Mouse (Mus musculus) CH12.LX (cell line): ENCODE measurements around the gene Tns3. TPM values are rescaled to one million over a fixed set of nuclear protein-coding genes. Genes with fewer than 3 reads are reported as not detected.

Experiments
- DNase-seq: peaks from one replicate; pipeline ENCODE4 v3.0.0-alpha.2; 2013; ENCODE audit errors: extremely low read depth
- H3K27ac ChIP-seq: 2 replicates; pipeline ENCODE4 v1.5.1; 2012; ENCODE audit warnings: low read depth, mild to moderate bottlenecking, control low read depth, moderate library complexity; ENCODE audit not compliant: insufficient read depth
- H3K27me3 ChIP-seq: replicated peaks from 2 replicates; pipeline ENCODE3; 2012; ENCODE audit warnings: inconsistent platforms
- H3K36me3 ChIP-seq, 2 experiments: replicated peaks in 1 of 2; 2 replicates each; pipeline versions ENCODE3 to v1.6.1; 2012; ENCODE audit warnings: inconsistent platforms in 1 of 2, low read length in 1 of 2, mild to moderate bottlenecking in 1 of 2, mixed read lengths in 1 of 2, moderate library complexity in 1 of 2; ENCODE audit not compliant: control insufficient read depth in 1 of 2, insufficient read depth in 1 of 2
- H3K4me1 ChIP-seq, 2 experiments: 2 replicates each; pipeline ENCODE4 v1.6.1; 2012; ENCODE audit warnings: inconsistent platforms in 1 of 2, moderate library complexity in 1 of 2; ENCODE audit not compliant: insufficient read depth in 2 of 2, control insufficient read depth in 1 of 2
- H3K4me2 ChIP-seq: 2 replicates; pipeline ENCODE4 v1.6.1; 2012; ENCODE audit warnings: low read depth, mild to moderate bottlenecking, control low read depth; ENCODE audit not compliant: poor library complexity, insufficient read depth, severe bottlenecking
- H3K4me3 ChIP-seq, 3 experiments: fragments of 150-350 bp in 1 of 3; sonication (generic) in 1 of 3; replicated peaks in 1 of 3; 2 replicates each; pipeline versions ENCODE3 to v1.5.1; 2011 to 2012; ENCODE audit warnings: low read depth in 2 of 3, low read length in 2 of 3, mild to moderate bottlenecking in 2 of 3, moderate library complexity in 2 of 3, control low read depth in 1 of 3, improper control_type of control experiment in 1 of 3, inconsistent platforms in 1 of 3, mixed read lengths in 1 of 3; ENCODE audit not compliant: poor library complexity in 1 of 3
- H3K79me2 ChIP-seq: replicated peaks from 2 replicates; pipeline ENCODE4 v1.6.1; 2012; ENCODE audit warnings: mild to moderate bottlenecking, moderate library complexity; ENCODE audit not compliant: control insufficient read depth, poor library complexity, insufficient read depth, severe bottlenecking; ENCODE audit errors: extremely low read depth
- H3K9ac ChIP-seq: 2 replicates; pipeline ENCODE4 v1.6.1; 2012; ENCODE audit warnings: low read depth, mild to moderate bottlenecking, control low read depth, moderate library complexity; ENCODE audit not compliant: insufficient read depth
- H3K9me3 ChIP-seq: replicated peaks from 2 replicates; pipeline ENCODE3; 2012; ENCODE audit warnings: low read length, inconsistent platforms, mixed read lengths
- CHD2 ChIP-seq: IDR thresholded peaks from 2 replicates; pipeline ENCODE4 v1.6.1; 2011; ENCODE audit warnings: low read length, improper control_type of control experiment
- CTCF ChIP-seq, 2 experiments: IDR thresholded peaks in 1 of 2; conservative IDR thresholded peaks in 1 of 2; 2 replicates each; pipeline ENCODE4 v1.5.1; 2011 to 2012; ENCODE audit warnings: low read depth in 2 of 2, low read length in 2 of 2, improper control_type of control experiment in 1 of 2, inconsistent platforms in 1 of 2, mild to moderate bottlenecking in 1 of 2, moderate library complexity in 1 of 2
- E2F4 ChIP-seq: IDR thresholded peaks from 2 replicates; pipeline ENCODE4 v1.6.1; 2011; ENCODE audit warnings: low read depth, low read length, improper control_type of control experiment; ENCODE audit not compliant: insufficient replicate concordance
- ELF1 ChIP-seq: IDR thresholded peaks from 2 replicates; pipeline ENCODE4 v1.6.1; 2014; ENCODE audit warnings: low read depth, mild to moderate bottlenecking, inconsistent platforms, low read length, improper control_type of control experiment
- EP300 ChIP-seq: IDR thresholded peaks from 2 replicates; pipeline ENCODE4 v1.6.1; 2011; ENCODE audit warnings: low read length, improper control_type of control experiment
- GABPA ChIP-seq: IDR thresholded peaks from 2 replicates; pipeline ENCODE4 v1.6.1; 2012; ENCODE audit warnings: low read depth, low read length, improper control_type of control experiment, inconsistent platforms; ENCODE audit not compliant: insufficient replicate concordance
- MAX ChIP-seq: IDR thresholded peaks from 2 replicates; pipeline ENCODE4 v1.6.1; 2011; ENCODE audit warnings: low read length, improper control_type of control experiment
- MEF2A ChIP-seq: IDR thresholded peaks from 2 replicates; pipeline ENCODE4 v1.6.1; 2014; ENCODE audit warnings: low read depth, mild to moderate bottlenecking, inconsistent platforms, low read length, improper control_type of control experiment, borderline replicate concordance
- MYC ChIP-seq: IDR thresholded peaks from 2 replicates; pipeline ENCODE4 v1.6.1; 2011; ENCODE audit warnings: low read depth, mild to moderate bottlenecking, improper control_type of control experiment, low read length
- PAX5 ChIP-seq: IDR thresholded peaks from 2 replicates; pipeline ENCODE4 v1.6.1; 2012; ENCODE audit warnings: low read length, inconsistent platforms, mixed read lengths
- POLR2A ChIP-seq: IDR thresholded peaks from 2 replicates; pipeline ENCODE4 v1.6.1; 2011; ENCODE audit warnings: low read depth, mild to moderate bottlenecking, improper control_type of control experiment, low read length
- RAD21 ChIP-seq: IDR thresholded peaks from 2 replicates; pipeline ENCODE4 v1.6.1; 2011; ENCODE audit warnings: low read depth, mild to moderate bottlenecking, low read length, improper control_type of control experiment, moderate library complexity
- SMC3 ChIP-seq: IDR thresholded peaks from 2 replicates; pipeline ENCODE4 v1.6.1; 2011; ENCODE audit warnings: low read depth, low read length, improper control_type of control experiment
- TCF12 ChIP-seq: IDR thresholded peaks from 2 replicates; pipeline ENCODE4 v1.6.1; 2014; ENCODE audit warnings: low read depth, mild to moderate bottlenecking, inconsistent platforms, low read length, improper control_type of control experiment
- USF1 ChIP-seq: IDR thresholded peaks from 2 replicates; pipeline ENCODE4 v1.6.1; 2014; ENCODE audit warnings: low read depth, mild to moderate bottlenecking, inconsistent platforms, low read length, improper control_type of control experiment
- ZKSCAN1 ChIP-seq: IDR thresholded peaks from 2 replicates; pipeline ENCODE4 v1.6.1; 2012; ENCODE audit warnings: low read depth, inconsistent platforms, low read length, improper control_type of control experiment, borderline replicate concordance
- ZNF384 ChIP-seq: IDR thresholded peaks from 2 replicates; pipeline ENCODE4 v1.6.1; 2012; ENCODE audit warnings: low read depth, low read length, improper control_type of control experiment, inconsistent platforms
- dilution Hi-C: fragments of 300-500 bp; cut with MboI; formaldehyde crosslinking; loops from 2 replicates; pipeline ENCODE4 v1.14.3; 2020; ENCODE audit warnings: low sequenced_read_pairs; ENCODE audit not compliant: extremely low pct_unique_long_range_greater_than_20kb, extremely low pct_ligation_motif_present
- in situ Hi-C: fragments of 300-500 bp; cut with MboI; formaldehyde crosslinking; loops from 3 replicates; pipeline ENCODE4 v1.14.3; 2019; ENCODE audit warnings: low sequenced_read_pairs, low pct_ligation_motif_present, low pct_unique_long_range_greater_than_20kb, mixed read lengths
- polyA plus RNA-seq: library from polyadenylated mRNA; unstranded; fragments of >175 nt; gene quantifications from 2 replicates; pipeline ENCODE4 v1.2.1, GENCODE M21; 2012; ENCODE audit warnings: low read depth; ENCODE audit not compliant: insufficient read length
- total RNA-seq, 2 experiments: library from RNA; depleted of rRNA; stranded (reverse); fragments of 300-350 nt in 1 of 2; fragments of >200 nt in 1 of 2; gene quantifications; 2 replicates each; pipeline ENCODE4 v1.2.3; 2012 to 2014

Tns3 gene
- total and polyA plus RNA-seq, 3 experiments, result 0.03 to 1.3 (median 0.33) TPM

DNA sequence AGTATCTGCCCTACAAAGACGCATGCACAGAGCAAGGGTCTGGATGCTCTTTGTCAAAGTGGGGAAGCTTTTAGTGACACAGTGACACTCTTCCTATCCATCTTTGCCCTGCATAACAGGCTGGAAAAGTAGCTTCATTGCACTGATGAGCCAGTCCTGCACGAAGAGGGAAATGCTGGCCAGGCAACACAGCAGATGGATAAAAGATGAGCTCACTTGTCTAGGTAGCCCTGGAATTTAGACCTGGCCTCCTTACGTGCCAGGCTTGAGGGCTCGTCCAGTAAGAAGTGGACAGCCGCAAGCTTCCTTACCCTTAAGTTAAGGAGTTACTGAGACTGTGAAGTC, 239.1 kb downstream of the Tns3 start:
- H3K27me3 ChIP-seq, result peaks cover 55% of the 10 kb centered on the region
- TF ChIP-seq CHD2, result no peak
- no peak for TF ChIP-seq ZNF384
- TF ChIP-seq TCF12, result no peak
- TF ChIP-seq PAX5, result no peak
- no peak for TF ChIP-seq USF1
- no peak for TF ChIP-seq GABPA
- TF ChIP-seq E2F4, result no peak
- no peak for TF ChIP-seq EP300
- H3K4me2 ChIP-seq, result no peak overlapping the region
- no peaks in the 10 kb centered on the region for H3K9me3 ChIP-seq
- H3K27ac ChIP-seq, result no peak overlapping the region
- no peak overlapping the region for H3K9ac ChIP-seq
- H3K4me1 ChIP-seq, result no peaks in the 10 kb centered on the region
- in situ Hi-C loops (loop anchor here (5.0 to 10.0 kb wide), 2 partner anchors 97 to 440 kb away; no protein-coding TSS in a partner anchor), dilution Hi-C loops (no loop called here)
- H3K79me2 ChIP-seq, result no peaks in the 10 kb centered on the region
- no peak for DNase-seq
- no peak overlapping the region for H3K4me3 ChIP-seq
- H3K36me3 ChIP-seq, result no peaks in the 10 kb centered on the region

DNA sequence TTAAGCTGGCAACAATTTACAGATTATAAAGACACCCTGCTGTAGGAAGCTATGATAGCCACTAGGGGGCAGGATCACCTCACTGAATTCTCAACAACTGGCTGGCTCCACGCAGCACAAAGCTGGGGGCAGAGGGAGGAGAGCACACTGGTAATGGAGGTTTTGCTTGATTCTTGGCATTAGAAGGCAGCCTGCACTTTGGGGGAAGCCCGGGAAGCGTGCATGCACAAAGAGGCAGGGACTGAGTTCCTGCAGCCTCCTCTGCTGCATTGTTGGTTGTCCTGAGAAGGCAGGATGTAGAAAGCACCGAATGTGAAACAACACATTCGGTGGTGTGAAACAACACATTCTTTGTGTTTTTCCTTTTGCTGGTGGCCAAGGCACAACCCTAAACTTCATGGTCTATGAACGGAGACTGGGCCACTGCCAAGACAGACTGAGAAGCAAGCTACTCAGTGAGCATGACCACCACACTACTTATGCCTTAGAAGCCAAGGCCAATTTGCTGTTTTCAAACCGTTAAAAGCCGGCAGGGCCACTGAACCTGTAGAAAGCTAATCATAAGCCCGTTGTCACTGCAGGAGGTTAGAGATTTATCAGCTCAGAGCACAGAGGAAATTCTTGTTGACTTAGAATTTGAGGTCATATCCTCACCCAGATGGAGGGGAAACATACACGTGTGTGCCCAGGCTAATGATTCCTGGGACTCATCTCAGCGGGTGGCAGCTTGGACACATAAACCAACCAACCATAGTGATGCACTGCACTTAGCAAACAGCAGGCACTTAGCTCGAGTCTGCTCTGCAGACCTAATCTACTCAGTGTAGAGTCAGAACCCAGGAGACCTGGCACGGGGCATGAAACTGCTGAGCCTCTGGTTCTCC, 239.8 kb downstream of the Tns3 start:
- in situ Hi-C loops (loop anchor here (5.0 to 10.0 kb wide), 2 partner anchors 98 to 440 kb away; no protein-coding TSS in a partner anchor), dilution Hi-C loops (no loop called here)
- no peaks in the 10 kb centered on the region for H3K36me3 ChIP-seq
- no peaks in the 10 kb centered on the region for H3K9me3 ChIP-seq
- H3K27ac ChIP-seq, result no peak overlapping the region
- no peak overlapping the region for H3K9ac ChIP-seq
- peak; percentile 55 for DNase-seq
- H3K4me3 ChIP-seq, result no peak overlapping the region
- no peaks in the 10 kb centered on the region for H3K79me2 ChIP-seq
- H3K4me1 ChIP-seq, result no peaks in the 10 kb centered on the region
- H3K27me3 ChIP-seq, result peaks cover 51% of the 10 kb centered on the region
- TF ChIP-seq EP300, result no peak
- no peak for TF ChIP-seq ZKSCAN1
- peak; percentile 73 for TF ChIP-seq SMC3
- no peak for TF ChIP-seq POLR2A
- no peak for TF ChIP-seq MAX
- TF ChIP-seq MYC, result no peak
- TF ChIP-seq ELF1, result no peak
- no peak for TF ChIP-seq MEF2A
- peak; percentile 88 for TF ChIP-seq RAD21
- TF ChIP-seq CTCF (conservative IDR thresholded peaks at IDR 0.05 in 1 of 2, IDR thresholded peaks at IDR 0.05 in 1 of 2; ENCODE audit: low read depth in 2 of 2, low read length in 2 of 2), result peak; percentile 75 to 93
- TF ChIP-seq TCF12, result no peak
- TF ChIP-seq, all 38 proteins: peak for 3
- peak overlapping the region; percentile 58; the same call in 1 of the 2 replicates for H3K4me2 ChIP-seq
